8 mouse cellular contexts compared by ENCODE assay signal in the genomic region with DNA sequence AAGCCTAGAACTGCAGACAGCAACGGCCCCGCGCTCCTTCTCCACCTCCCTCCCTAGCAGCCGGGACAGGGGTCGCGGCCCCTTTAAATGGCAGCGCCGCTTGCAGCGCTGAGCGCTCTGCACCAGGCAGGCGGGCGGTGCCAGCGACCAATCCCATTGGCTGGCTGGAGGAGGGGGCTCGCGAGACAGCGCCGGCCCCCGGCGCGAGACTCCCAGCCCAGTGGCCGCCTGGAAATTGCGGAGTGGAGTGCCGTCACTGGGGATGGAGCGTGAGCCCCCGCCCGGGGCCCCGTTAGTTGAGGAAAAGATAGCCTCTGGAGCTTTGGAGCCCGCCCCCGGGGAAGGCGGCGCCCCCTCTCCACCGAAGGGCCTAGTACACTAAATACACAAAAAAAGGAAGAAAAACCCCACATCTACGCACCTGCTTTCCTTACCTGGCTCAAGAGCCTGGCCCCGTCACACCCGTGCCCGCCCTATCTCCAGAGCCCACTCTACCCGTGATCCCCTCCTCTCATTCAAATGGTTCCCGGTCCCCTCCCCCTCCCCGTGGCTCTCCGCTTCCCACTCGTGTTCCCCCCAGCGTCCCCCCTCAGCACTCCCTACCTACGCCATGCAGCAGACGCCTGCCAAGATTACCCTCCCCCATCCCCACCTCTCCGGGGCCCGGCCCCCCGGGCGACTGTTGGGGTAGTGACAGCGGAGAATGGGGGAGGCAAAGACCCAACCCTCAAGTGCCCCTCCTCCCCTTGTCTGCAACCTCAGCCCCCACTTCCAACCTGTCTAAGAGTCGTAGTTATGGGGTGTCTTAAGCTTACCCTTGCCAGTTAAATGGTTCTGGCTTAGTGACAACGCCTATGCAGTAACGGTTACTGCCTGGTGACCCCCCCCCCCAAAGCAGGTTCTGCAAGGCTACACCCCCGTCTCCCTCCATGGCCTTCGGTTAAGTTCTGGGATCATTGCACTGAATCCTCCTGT. TPM values are rescaled to one million over a fixed set of nuclear protein-coding genes. Genes with fewer than 3 reads are reported as not detected.
DNase-seq lines count a peak whose midpoint lies in the region; ATAC-seq and TF ChIP-seq lines count a peak whose summit lies in the region.

No protein-coding gene starts in this region.

- peak; percentile 88 to 90 for DNase-seq in heart, postnatal 10 days
- DNase-seq in large intestine, adult 2 months (ENCODE audit: low read depth, low spot score), result peak; percentile 39
- DNase-seq in stomach, postnatal 0 days (ENCODE audit: low spot score), result peak; percentile 89

- intact Hi-C loops in heart, postnatal 10 days (cut with DNase I), result loop anchor here (1.0 to 10.0 kb wide), 2 partner anchors 9 to 145 kb away; a partner anchor contains a TSS

- no peak for TF ChIP-seq CTCF in E14TG2a.4 (conservative IDR thresholded peaks at IDR 0.05; ENCODE audit: low read length)
- 0 out of 2 replicates have a peak, but pooled peaks have one; percentile 4 for TF ChIP-seq CTCF in stomach, postnatal 0 days (IDR thresholded peaks at IDR 0.05; ENCODE audit: low read depth)

- H3K36me3 ChIP-seq in E14TG2a.4 (ENCODE audit: insufficient read depth, low read length), result peaks cover 28% of the 10 kb centered on the region
- peaks cover 7% of the 10 kb centered on the region for H3K36me3 ChIP-seq in forebrain, embryonic 13.5 days (ENCODE audit: poor library complexity, severe bottlenecking)
- no peaks in the 10 kb centered on the region for H3K36me3 ChIP-seq in liver, embryonic 16.5 days (ENCODE audit: control insufficient read depth, insufficient read depth)
- peaks cover 7% of the 10 kb centered on the region; the same call in 1 of the 2 replicates for H3K36me3 ChIP-seq in neural tube, embryonic 12.5 days
- H3K36me3 ChIP-seq in stomach, postnatal 0 days (ENCODE audit: control insufficient read depth, insufficient read depth, low read length), result no peaks in the 10 kb centered on the region

- H3K9me3 ChIP-seq in E14TG2a.4 (ENCODE audit: low read length), result no peaks in the 10 kb centered on the region
- no peaks in the 10 kb centered on the region for H3K9me3 ChIP-seq in forebrain, embryonic 13.5 days (replicated peaks)
- H3K9me3 ChIP-seq in liver, embryonic 16.5 days (replicated peaks; ENCODE audit: control insufficient read depth, low read length), result no peaks in the 10 kb centered on the region
- no peaks in the 10 kb centered on the region for H3K9me3 ChIP-seq in neural tube, embryonic 12.5 days
- no peaks in the 10 kb centered on the region for H3K9me3 ChIP-seq in stomach, postnatal 0 days (ENCODE audit: control insufficient read depth, low read length)

- peaks cover 49% of the 10 kb centered on the region for H3K4me1 ChIP-seq in E14TG2a.4 (replicated peaks; ENCODE audit: low read depth, low read length)
- H3K4me1 ChIP-seq in forebrain, embryonic 13.5 days, result peaks cover 15% of the 10 kb centered on the region
- H3K4me1 ChIP-seq in liver, embryonic 16.5 days (ENCODE audit: control insufficient read depth, low read depth, low read length), result no peaks in the 10 kb centered on the region; the same call in none of the 2 replicates
- H3K4me1 ChIP-seq in neural tube, embryonic 12.5 days, result peaks cover 9% of the 10 kb centered on the region
- H3K4me1 ChIP-seq in stomach, postnatal 0 days (replicated peaks; ENCODE audit: control insufficient read depth, insufficient read depth), result no peaks in the 10 kb centered on the region; the same call in 1 of the 2 replicates

- peak overlapping the region; percentile 73 for H3K9ac ChIP-seq in forebrain, embryonic 13.5 days
- H3K9ac ChIP-seq in liver, embryonic 16.5 days (ENCODE audit: low read depth, low read length), result peak overlapping the region; percentile 71
- peak overlapping the region; percentile 58 for H3K9ac ChIP-seq in neural tube, embryonic 12.5 days
- peak overlapping the region; percentile 70 for H3K9ac ChIP-seq in stomach, postnatal 0 days (ENCODE audit: low read length)

- H3K4me2 ChIP-seq in forebrain, embryonic 13.5 days, result peak overlapping the region; percentile 64
- peak overlapping the region; percentile 72 for H3K4me2 ChIP-seq in liver, embryonic 16.5 days (ENCODE audit: low read depth, low read length)
- peak overlapping the region; percentile 63 for H3K4me2 ChIP-seq in neural tube, embryonic 12.5 days (replicated peaks)
- peak overlapping the region; percentile 65 for H3K4me2 ChIP-seq in stomach, postnatal 0 days (replicated peaks; ENCODE audit: low read depth)

- no peak for TF ChIP-seq EP300 in stomach, postnatal 0 days (optimal IDR thresholded peaks at IDR 0.05)

- H3K27ac ChIP-seq in forebrain, embryonic 13.5 days, result peak overlapping the region; percentile 72
- no peak overlapping the region for H3K27ac ChIP-seq in liver, embryonic 16.5 days (ENCODE audit: low read length)
- H3K27ac ChIP-seq in neural tube, embryonic 12.5 days, result no peak overlapping the region
- peak overlapping the region; percentile 70; the same call in 1 of the 2 replicates for H3K27ac ChIP-seq in stomach, postnatal 0 days (replicated peaks)

- 20% methylated on average over 46 of the region's 54 CpGs for WGBS in forebrain, embryonic 13.5 days
- 19% methylated on average over 47 of the region's 54 CpGs for WGBS in large intestine, adult 2 months
- WGBS in liver, embryonic 16.5 days (ENCODE audit: insufficient replicate concordance), result 19% methylated on average over 54 of the region's 54 CpGs
- 19% methylated on average over 49 of the region's 54 CpGs for WGBS in neural tube, embryonic 12.5 days
- 13% methylated on average over 44 of the region's 54 CpGs for WGBS in stomach, postnatal 0 days

- H3K4me3 ChIP-seq in E14TG2a.4 (replicated peaks; ENCODE audit: low read length), result peak overlapping the region; percentile 85
- peak overlapping the region; percentile 54 for H3K4me3 ChIP-seq in forebrain, embryonic 13.5 days
- H3K4me3 ChIP-seq in liver, embryonic 16.5 days (ENCODE audit: low read depth, low read length), result peak overlapping the region; percentile 68
- H3K4me3 ChIP-seq in neural tube, embryonic 12.5 days, result peak overlapping the region; percentile 52
- H3K4me3 ChIP-seq in stomach, postnatal 0 days (ENCODE audit: low read depth, low read length), result peak overlapping the region; percentile 57

- H3K27me3 ChIP-seq in E14TG2a.4 (ENCODE audit: insufficient read depth, low read length), result no peaks in the 10 kb centered on the region
- H3K27me3 ChIP-seq in forebrain, embryonic 13.5 days, result no peaks in the 10 kb centered on the region
- H3K27me3 ChIP-seq in liver, embryonic 16.5 days (ENCODE audit: control insufficient read depth, insufficient read depth, low read depth, low read length), result no peaks in the 10 kb centered on the region
- no peaks in the 10 kb centered on the region for H3K27me3 ChIP-seq in neural tube, embryonic 12.5 days (replicated peaks)
- no peaks in the 10 kb centered on the region for H3K27me3 ChIP-seq in stomach, postnatal 0 days (ENCODE audit: control insufficient read depth, insufficient read depth, low read length)

- ATAC-seq in cerebellum, adult (ENCODE audit: insufficient number of reproducible peaks, low FRiP score, low TSS enrichment), result peak; percentile 97
- ATAC-seq in forebrain, embryonic 13.5 days, result peak; percentile 98
- peak; percentile 95 for ATAC-seq in liver, embryonic 16.5 days (ENCODE audit: low read depth)
- peak; percentile 96 for ATAC-seq in neural tube, embryonic 12.5 days (ENCODE audit: low FRiP score, low read depth)
- ATAC-seq in stomach, postnatal 0 days (ENCODE audit: low FRiP score, low TSS enrichment), result peak; percentile 96

RNA-seq across cellular contexts. Expression of a gene that starts 0.6 kb away (rescaled TPM):
- polyA plus RNA-seq in forebrain, embryonic 13.5 days (2015; fragmentation: Nextera tagmentation; extraction: Ambion mirVana), result 39.9 and 46.6 TPM in 2 replicates
- 10 to 100 TPM; 23.7 to 31.0 TPM for total RNA-seq in heart, postnatal 10 days (2021)
- polyA plus RNA-seq in large intestine, adult 2 months (2012; rRNA removed), result 10.2 and 17.0 TPM in 2 replicates
- polyA plus RNA-seq in liver, embryonic 16.5 days (2015; fragmentation: Nextera tagmentation; extraction: Ambion mirVana), result 6.1 and 6.5 TPM in 2 replicates
- 37.7 and 41.7 TPM in 2 replicates for polyA plus RNA-seq in neural tube, embryonic 12.5 days (2016; fragmentation: Nextera tagmentation; extraction: Ambion mirVana)
- 12.2 and 13.2 TPM in 2 replicates for polyA plus RNA-seq in stomach, postnatal 0 days (2015; fragmentation: Nextera tagmentation; extraction: Ambion mirVana)

RNA-seq across cellular contexts. Expression of a gene that starts 9.1 kb away (rescaled TPM):
- 558 and 566 TPM in 2 replicates for polyA plus RNA-seq in forebrain, embryonic 13.5 days (2015; fragmentation: Nextera tagmentation; extraction: Ambion mirVana)
- total RNA-seq in heart, postnatal 10 days (2021), result 100 to 1,000 TPM; 134 to 135 TPM
- polyA plus RNA-seq in large intestine, adult 2 months (2012; rRNA removed), result 89.2 and 104 TPM in 2 replicates
- 93.5 and 101 TPM in 2 replicates for polyA plus RNA-seq in liver, embryonic 16.5 days (2015; fragmentation: Nextera tagmentation; extraction: Ambion mirVana)
- 494 and 516 TPM in 2 replicates for polyA plus RNA-seq in neural tube, embryonic 12.5 days (2016; fragmentation: Nextera tagmentation; extraction: Ambion mirVana)
- polyA plus RNA-seq in stomach, postnatal 0 days (2015; fragmentation: Nextera tagmentation; extraction: Ambion mirVana), result 107 and 119 TPM in 2 replicates

RNA-seq across cellular contexts. Expression of a gene that starts 28.9 kb away (rescaled TPM):
- polyA plus RNA-seq in forebrain, embryonic 13.5 days (2015; fragmentation: Nextera tagmentation; extraction: Ambion mirVana), result 2.8 and 3.1 TPM in 2 replicates
- total RNA-seq in heart, postnatal 10 days (2021), result 100 to 1,000 TPM; 180 to 204 TPM
- 0.86 and 1.2 TPM in 2 replicates for polyA plus RNA-seq in large intestine, adult 2 months (2012; rRNA removed)
- 2.8 and 6.5 TPM in 2 replicates for polyA plus RNA-seq in liver, embryonic 16.5 days (2015; fragmentation: Nextera tagmentation; extraction: Ambion mirVana)
- polyA plus RNA-seq in neural tube, embryonic 12.5 days (2016; fragmentation: Nextera tagmentation; extraction: Ambion mirVana), result 6.1 and 7.2 TPM in 2 replicates
- 1.2 and 1.8 TPM in 2 replicates for polyA plus RNA-seq in stomach, postnatal 0 days (2015; fragmentation: Nextera tagmentation; extraction: Ambion mirVana)

RNA-seq across cellular contexts. Expression of a gene that starts 43.8 kb away (rescaled TPM):
- 0.23 and 0.25 TPM in 2 replicates for polyA plus RNA-seq in forebrain, embryonic 13.5 days (2015; fragmentation: Nextera tagmentation; extraction: Ambion mirVana)
- not detected for total RNA-seq in heart, postnatal 10 days (2021)
- 88.4 and 102 TPM in 2 replicates for polyA plus RNA-seq in large intestine, adult 2 months (2012; rRNA removed)
- polyA plus RNA-seq in liver, embryonic 16.5 days (2015; fragmentation: Nextera tagmentation; extraction: Ambion mirVana), result 147 and 174 TPM in 2 replicates
- 0.22 and 0.29 TPM in 2 replicates for polyA plus RNA-seq in neural tube, embryonic 12.5 days (2016; fragmentation: Nextera tagmentation; extraction: Ambion mirVana)
- polyA plus RNA-seq in stomach, postnatal 0 days (2015; fragmentation: Nextera tagmentation; extraction: Ambion mirVana), result 49.0 and 52.2 TPM in 2 replicates

Comparison
In these comparisons a context has a peak if more than half of its experiments do, and no peak if none do; other contexts are left out.
1. H3K27ac ChIP-seq: peak in forebrain, embryonic 13.5 days (single experiment) and stomach, postnatal 0 days (single experiment); none in liver, embryonic 16.5 days (single experiment) and neural tube, embryonic 12.5 days (single experiment).
2. DNase-seq: peak in every context shown above with its lines; median percentile 89 in heart, postnatal 10 days; 89 in stomach, postnatal 0 days; 39 in large intestine, adult 2 months.
3. Peak in every context shown above with its lines, with median percentiles within 50 percentile points of each other: H3K4me3 ChIP-seq, ATAC-seq, H3K4me2 ChIP-seq and H3K9ac ChIP-seq.